Mouse (Mus musculus): ENCODE measurements around the gene Prr23a1. TPM values are rescaled to one million over a fixed set of nuclear protein-coding genes. Genes with fewer than 3 reads are reported as not detected.
A peak's percentile ranks its signal among the peaks of the same experiment; 100 is the strongest.

Gene Prr23a1
- polyA plus RNA-seq, 1 experiment from 2014 or later, result not detected

GRCm38 (mm10) chr9:98823805-98824204 lies 18.5 kb upstream of the Prr23a1 start:
- WGBS (ENCODE audit: insufficient replicate concordance), result 66% methylated on average over 7 of the region's 7 CpGs
- no peak overlapping the region for H3K4me2 ChIP-seq
- H3K36me3 ChIP-seq, result no peaks in the 10 kb centered on the region
- no peak overlapping the region for H3K27ac ChIP-seq
- H3K9ac ChIP-seq, result no peak overlapping the region
- H3K4me3 ChIP-seq, result no peak overlapping the region
- H3K27me3 ChIP-seq (replicated peaks), result no peaks in the 10 kb centered on the region
- ATAC-seq, result no peak
- no peaks in the 10 kb centered on the region for H3K9me3 ChIP-seq (replicated peaks)
- no peaks in the 10 kb centered on the region for H3K4me1 ChIP-seq

GRCm38 (mm10) chr9:98829508-98829907 lies 12.8 kb upstream of the Prr23a1 start:
- Histone ChIP-seq H3K9ac (no peak overlapping the region), H3K9me3 (replicated peaks) (no peaks in the 10 kb centered on the region), H3K27ac (no peak overlapping the region), H3K36me3 (no peaks in the 10 kb centered on the region), H3K4me1 (no peaks in the 10 kb centered on the region), H3K4me3 (no peak overlapping the region), H3K27me3 (replicated peaks) (no peaks in the 10 kb centered on the region), H3K4me2 (no peak overlapping the region)
- WGBS (ENCODE audit: insufficient replicate concordance), result 46% methylated on average over 5 of the region's 5 CpGs
- ATAC-seq, result no peak

GRCm38 (mm10) chr9:98837537-98838074 lies 4.7 kb upstream of the Prr23a1 start:
- no peak for ATAC-seq
- H3K4me3 ChIP-seq, result no peak overlapping the region
- no peaks in the 10 kb centered on the region for H3K4me1 ChIP-seq
- peaks cover 4% of the 10 kb centered on the region; the same call in 1 of the 2 replicates for H3K9me3 ChIP-seq (replicated peaks)
- H3K9ac ChIP-seq, result no peak overlapping the region
- WGBS (ENCODE audit: insufficient replicate concordance), result 63% methylated on average over 7 of the region's 7 CpGs
- peaks cover 7% of the 10 kb centered on the region; the same call in 1 of the 2 replicates for H3K27me3 ChIP-seq (replicated peaks)
- H3K27ac ChIP-seq, result no peak overlapping the region
- H3K4me2 ChIP-seq, result no peak overlapping the region
- H3K36me3 ChIP-seq, result no peaks in the 10 kb centered on the region

- H3K36me3 ChIP-seq, result no peaks in the 10 kb centered on the region
Measured at GRCm38 (mm10) chr9:98856210-98856609, 13.9 kb downstream of the Prr23a1 start, which contains the start of gene Prr23a2. Gene Prr23a2, plus strand, starts transcription at chr9:98856494.

GRCm38 (mm10) chr9:98863463-98863862 lies 21.2 kb downstream of the Prr23a1 start:
- Histone ChIP-seq H3K4me1 (no peaks in the 10 kb centered on the region), H3K9ac (no peak overlapping the region), H3K36me3 (no peaks in the 10 kb centered on the region), H3K27ac (no peak overlapping the region), H3K27me3 (replicated peaks) (peaks cover 17% of the 10 kb centered on the region), H3K4me3 (no peak overlapping the region), H3K9me3 (replicated peaks) (no peaks in the 10 kb centered on the region), H3K4me2 (no peak overlapping the region)
- ATAC-seq, result no peak
- WGBS (ENCODE audit: insufficient replicate concordance), result 50% methylated on average over 3 of the region's 3 CpGs

More at GRCm38 (mm10) chr9:98856210-98856609, 13.9 kb downstream of the Prr23a1 start, which contains the start of gene Prr23a2:
- H3K4me2 ChIP-seq, result no peak within 1 kb of the TSS
- no peak within 1 kb of the TSS for H3K4me3 ChIP-seq
- no peak within 1 kb of the TSS for H3K27ac ChIP-seq
- no peaks in the 10 kb centered on the region for H3K4me1 ChIP-seq
- no peaks in the 10 kb centered on the region for H3K9me3 ChIP-seq (replicated peaks)
- H3K27me3 ChIP-seq (replicated peaks), result no peaks in the 10 kb centered on the region
- WGBS (ENCODE audit: insufficient replicate concordance), result 51% methylated on average over 18 of the region's 18 CpGs
- no peak for ATAC-seq
- no peak within 1 kb of the TSS for H3K9ac ChIP-seq

GRCm38 (mm10) chr9:98864571-98864970 lies 22.3 kb downstream of the Prr23a1 start, which contains the start of gene Prr23a3:
Gene Prr23a3, plus strand, starts transcription at chr9:98864767.
- Histone ChIP-seq H3K9ac (no peak within 1 kb of the TSS), H3K9me3 (replicated peaks) (no peaks in the 10 kb centered on the region), H3K27ac (no peak within 1 kb of the TSS), H3K36me3 (no peaks in the 10 kb centered on the region), H3K4me3 (no peak within 1 kb of the TSS), H3K4me1 (no peaks in the 10 kb centered on the region), H3K4me2 (0 out of 2 replicates have a peak within 1 kb of the TSS, but pooled peaks have one; percentile 14), H3K27me3 (replicated peaks) (peaks cover 17% of the 10 kb centered on the region)
- 29% methylated on average over 22 of the region's 22 CpGs for WGBS (ENCODE audit: insufficient replicate concordance)
- no peak for ATAC-seq

Other genes starting within 250 kb of the Prr23a1 start
- 63.8 and 66.1 TPM in 2 replicates for gene Mrps22, start 240.8 kb upstream of the Prr23a1 start, polyA plus RNA-seq (2016; fragmentation: Nextera tagmentation; extraction: Ambion mirVana)
- not detected in 2 replicates for gene Prr23a2, start 14.0 kb downstream of the Prr23a1 start, polyA plus RNA-seq (2016; fragmentation: Nextera tagmentation; extraction: Ambion mirVana)
- not detected in 2 replicates for gene Prr23a3, start 22.3 kb downstream of the Prr23a1 start, polyA plus RNA-seq (2016; fragmentation: Nextera tagmentation; extraction: Ambion mirVana)
- gene 7420426K07Rik, start 60.6 kb downstream of the Prr23a1 start, polyA plus RNA-seq (2016; fragmentation: Nextera tagmentation; extraction: Ambion mirVana), result not detected in 2 replicates
- gene Foxl2, start 112.8 kb downstream of the Prr23a1 start, polyA plus RNA-seq (2016; fragmentation: Nextera tagmentation; extraction: Ambion mirVana), result not detected in 2 replicates
- gene Faim, start 143.9 kb downstream of the Prr23a1 start, polyA plus RNA-seq (2016; fragmentation: Nextera tagmentation; extraction: Ambion mirVana), result 22.9 and 24.2 TPM in 2 replicates
- gene Gm1123, start 193.2 kb downstream of the Prr23a1 start, polyA plus RNA-seq (2016; fragmentation: Nextera tagmentation; extraction: Ambion mirVana), result not detected in 2 replicates